Mouse (Mus musculus): ENCODE data around the gene Rccd1. TPM values are rescaled to one million over a fixed set of nuclear protein-coding genes. Genes with fewer than 3 reads are reported as not detected.
A peak's percentile ranks its signal among the peaks of the same experiment; 100 is the strongest.

The Rccd1 gene
- polyA plus RNA-seq, 1 experiment from 2014 or later: 3.4 TPM

DNA sequence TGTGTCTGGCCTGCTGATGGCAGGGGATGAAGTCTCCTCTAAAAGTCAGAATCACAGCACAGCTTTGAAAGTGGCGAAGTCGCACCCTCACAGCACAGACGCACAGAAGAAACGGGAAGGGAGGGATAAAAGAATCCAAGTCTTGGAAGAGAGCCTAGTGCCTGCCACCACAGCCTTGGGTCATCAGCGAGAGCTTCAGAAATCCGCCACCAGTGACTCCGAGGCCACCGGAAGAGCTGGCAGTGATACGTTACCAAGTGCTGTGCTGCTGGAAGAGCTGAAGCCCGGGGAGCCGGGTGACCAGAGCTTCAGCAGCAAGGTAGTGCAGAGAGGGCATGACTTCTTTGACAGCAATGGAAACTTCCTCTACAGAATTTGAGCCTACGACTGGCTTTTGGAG is 59.6 kb downstream of the Rccd1 start:
- no peak for ATAC-seq
- no peak overlapping the region for H3K9ac ChIP-seq (replicated peaks; ENCODE audit: low read depth)
- no peak for DNase-seq (ENCODE audit: low spot score)
- no peak for TF ChIP-seq CTCF (IDR thresholded peaks at IDR 0.05)
- no peak for TF ChIP-seq EP300 (IDR thresholded peaks at IDR 0.05)
- H3K4me1 ChIP-seq (ENCODE audit: insufficient read depth, low read depth, low read length): peaks cover 12% of the 10 kb centered on the region; the same call in 1 of the 2 replicates
- no peaks in the 10 kb centered on the region for H3K27me3 ChIP-seq (replicated peaks; ENCODE audit: insufficient read depth, low read length)
- H3K9me3 ChIP-seq (ENCODE audit: low read length): no peaks in the 10 kb centered on the region
- H3K36me3 ChIP-seq (ENCODE audit: insufficient read depth, low read length): peaks cover 23% of the 10 kb centered on the region
- H3K27ac ChIP-seq (ENCODE audit: low read length): no peak overlapping the region
- 85% methylated on average over 12 of the region's 12 CpGs for WGBS
- H3K4me2 ChIP-seq (replicated peaks; ENCODE audit: low read depth, low read length): no peak overlapping the region
- H3K4me3 ChIP-seq (ENCODE audit: low read depth, low read length): no peak overlapping the region

DNA sequence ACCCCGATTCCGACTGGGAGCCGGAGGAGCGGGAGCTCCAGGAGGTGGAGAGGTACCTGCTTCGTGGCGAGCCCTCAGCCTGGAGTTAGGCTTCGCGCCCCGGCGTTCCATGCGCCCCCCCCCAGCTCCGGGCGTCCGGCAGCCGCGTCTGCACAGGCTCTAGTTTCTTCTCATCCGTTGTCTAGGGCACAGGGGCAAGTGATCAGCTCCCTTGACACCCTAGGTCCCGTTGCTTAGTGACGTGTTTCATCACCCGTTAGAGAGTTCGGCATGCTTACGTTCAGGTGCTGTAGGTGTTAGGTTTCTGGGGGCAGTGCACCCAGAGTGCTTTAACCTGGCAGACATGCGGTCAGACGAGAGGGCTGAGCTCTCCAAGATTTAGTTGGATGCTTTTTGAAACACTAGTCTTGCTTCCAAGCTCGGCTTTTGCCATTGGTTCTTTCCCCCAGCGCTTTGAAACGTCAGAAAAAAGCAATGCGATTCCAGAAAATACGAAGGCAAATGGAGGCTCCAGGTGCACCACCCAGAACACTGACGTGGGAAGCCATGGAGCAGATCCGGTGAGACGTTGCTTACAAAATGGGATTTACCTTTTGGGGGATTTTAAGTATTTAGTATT is 62.8 kb downstream of the Rccd1 start:
- Histone ChIP-seq H3K4me1 (ENCODE audit: insufficient read depth, low read depth, low read length) (peaks cover 9% of the 10 kb centered on the region; the same call in 1 of the 2 replicates), H3K4me2 (replicated peaks; ENCODE audit: low read depth, low read length) (peak overlapping the region; percentile 93), H3K9ac (replicated peaks; ENCODE audit: low read depth) (peak overlapping the region; percentile 76), H3K27ac (ENCODE audit: low read length) (peak overlapping the region; percentile 87), H3K9me3 (ENCODE audit: low read length) (no peaks in the 10 kb centered on the region), H3K4me3 (ENCODE audit: low read depth, low read length) (peak overlapping the region; percentile 80), H3K27me3 (replicated peaks; ENCODE audit: insufficient read depth, low read length) (no peaks in the 10 kb centered on the region), H3K36me3 (ENCODE audit: insufficient read depth, low read length) (peaks cover 16% of the 10 kb centered on the region; the same call in 1 of the 2 replicates)
- WGBS: 1% methylated on average over 31 of the region's 32 CpGs
- DNase-seq (ENCODE audit: low spot score): peak; percentile 54
- TF ChIP-seq EP300 (IDR thresholded peaks at IDR 0.05) (no peak), CTCF (IDR thresholded peaks at IDR 0.05) (no peak; the same call in 1 of the 2 replicates)
- peak; percentile 67 for ATAC-seq

DNA sequence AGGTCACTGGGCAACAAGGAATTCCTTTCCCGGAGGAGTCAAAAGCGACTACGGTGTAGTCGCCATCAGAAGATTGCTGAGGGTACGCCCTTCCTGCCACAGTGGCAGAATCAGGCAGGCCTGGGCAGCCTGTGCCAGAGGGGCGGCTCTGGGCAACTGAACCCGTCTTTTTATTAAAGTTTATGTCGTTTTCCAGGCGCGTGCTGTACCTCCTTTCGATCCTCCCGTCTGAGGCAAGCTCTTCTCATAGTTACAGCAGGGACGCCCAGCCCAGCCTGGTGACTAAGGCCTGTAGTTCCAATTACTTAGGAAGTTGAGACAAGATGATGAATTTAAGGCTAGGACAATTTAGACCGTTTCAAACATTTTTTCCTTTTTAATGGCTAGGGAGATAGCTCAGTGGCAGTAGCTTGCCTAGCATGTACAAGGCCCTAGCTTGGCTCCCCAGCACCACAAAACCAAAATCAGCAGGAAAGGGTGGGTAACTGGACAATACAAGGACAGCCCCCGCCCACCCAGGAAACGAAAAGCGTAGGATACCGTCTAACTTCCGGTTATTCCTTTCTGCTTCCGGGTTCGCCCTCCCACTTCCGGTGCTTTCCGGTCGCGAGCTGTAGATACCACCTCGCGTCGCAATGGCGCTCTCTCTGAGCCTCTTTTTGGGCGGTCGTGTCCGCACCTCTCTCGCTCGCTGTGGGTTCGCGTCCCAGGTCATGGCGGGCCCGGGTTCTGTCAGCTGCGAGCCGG is 63.5 kb downstream of the Rccd1 start, which contains the start of gene Ngrn:
Gene Ngrn (plus strand): TSS at position 591 of the 747 bp plus-strand sequence.
- no peaks in the 10 kb centered on the region for H3K9me3 ChIP-seq (ENCODE audit: low read length)
- H3K4me2 ChIP-seq (replicated peaks; ENCODE audit: low read depth, low read length): peak within 1 kb of the TSS; percentile 93
- H3K36me3 ChIP-seq (ENCODE audit: insufficient read depth, low read length): peaks cover 9% of the 10 kb centered on the region; the same call in 1 of the 2 replicates
- peaks cover 9% of the 10 kb centered on the region; the same call in 1 of the 2 replicates for H3K4me1 ChIP-seq (ENCODE audit: insufficient read depth, low read depth, low read length)
- ATAC-seq: peak; percentile 96
- DNase-seq (ENCODE audit: low spot score): peak; percentile 96
- peak within 1 kb of the TSS; percentile 76 for H3K9ac ChIP-seq (replicated peaks; ENCODE audit: low read depth)
- 24% methylated on average over 40 of the region's 40 CpGs for WGBS
- TF ChIP-seq CTCF (IDR thresholded peaks at IDR 0.05): peak; percentile 46
- peak; percentile 57; the same call in 1 of the 2 replicates for TF ChIP-seq EP300 (IDR thresholded peaks at IDR 0.05)
- H3K4me3 ChIP-seq (ENCODE audit: low read depth, low read length): peak within 1 kb of the TSS; percentile 80
- H3K27ac ChIP-seq (ENCODE audit: low read length): peak within 1 kb of the TSS; percentile 87
- no peaks in the 10 kb centered on the region for H3K27me3 ChIP-seq (replicated peaks; ENCODE audit: insufficient read depth, low read length)

GRCm38 (mm10) chr7:80257706-80258105 is 66.5 kb downstream of the Rccd1 start:
- Histone ChIP-seq H3K4me2 (replicated peaks; ENCODE audit: low read depth, low read length) (no peak overlapping the region), H3K36me3 (ENCODE audit: insufficient read depth, low read length) (no peaks in the 10 kb centered on the region), H3K9me3 (ENCODE audit: low read length) (no peaks in the 10 kb centered on the region), H3K4me3 (ENCODE audit: low read depth, low read length) (no peak overlapping the region), H3K27ac (ENCODE audit: low read length) (no peak overlapping the region), H3K27me3 (replicated peaks; ENCODE audit: insufficient read depth, low read length) (no peaks in the 10 kb centered on the region; the same call in 1 of the 2 replicates), H3K4me1 (ENCODE audit: insufficient read depth, low read depth, low read length) (peaks cover 9% of the 10 kb centered on the region; the same call in 1 of the 2 replicates), H3K9ac (replicated peaks; ENCODE audit: low read depth) (no peak overlapping the region)
- TF ChIP-seq CTCF (IDR thresholded peaks at IDR 0.05) (no peak), EP300 (IDR thresholded peaks at IDR 0.05) (no peak)
- WGBS: 71% methylated on average over 2 of the region's 2 CpGs
- no peak for DNase-seq (ENCODE audit: low spot score)
- ATAC-seq: no peak

DNA sequence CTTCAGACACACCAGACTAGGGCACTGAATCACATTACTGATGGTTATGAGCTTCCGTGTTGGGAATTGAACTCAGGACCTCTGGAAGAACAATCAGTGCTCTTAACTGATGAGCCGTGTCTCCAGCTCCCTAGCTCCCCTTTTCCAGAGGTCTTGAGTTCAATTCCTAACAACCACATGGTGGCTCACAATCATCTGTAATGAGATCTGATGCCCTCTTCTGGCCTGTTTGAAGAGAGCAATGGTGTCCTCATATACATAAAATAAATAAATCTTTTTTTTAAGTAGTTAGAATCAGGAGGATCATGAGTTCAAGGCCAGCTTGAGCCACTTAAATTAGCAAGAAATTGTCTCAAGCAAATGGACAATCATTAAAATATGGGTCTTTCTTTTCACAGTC is 68.3 kb downstream of the Rccd1 start:
- no peak overlapping the region for H3K27ac ChIP-seq (ENCODE audit: low read length)
- H3K36me3 ChIP-seq (ENCODE audit: insufficient read depth, low read length): no peaks in the 10 kb centered on the region
- DNase-seq (ENCODE audit: low spot score) (no peak), ATAC-seq (no peak)
- no peak overlapping the region for H3K4me2 ChIP-seq (replicated peaks; ENCODE audit: low read depth, low read length)
- TF ChIP-seq EP300 (IDR thresholded peaks at IDR 0.05): no peak
- TF ChIP-seq CTCF (IDR thresholded peaks at IDR 0.05): peak; percentile 36
- H3K9me3 ChIP-seq (ENCODE audit: low read length): no peaks in the 10 kb centered on the region
- WGBS: 76% methylated on average over 2 of the region's 2 CpGs
- no peak overlapping the region for H3K4me3 ChIP-seq (ENCODE audit: low read depth, low read length)
- no peak overlapping the region for H3K9ac ChIP-seq (replicated peaks; ENCODE audit: low read depth)
- H3K4me1 ChIP-seq (ENCODE audit: insufficient read depth, low read depth, low read length): no peaks in the 10 kb centered on the region
- no peaks in the 10 kb centered on the region; the same call in 1 of the 2 replicates for H3K27me3 ChIP-seq (replicated peaks; ENCODE audit: insufficient read depth, low read length)

DNA sequence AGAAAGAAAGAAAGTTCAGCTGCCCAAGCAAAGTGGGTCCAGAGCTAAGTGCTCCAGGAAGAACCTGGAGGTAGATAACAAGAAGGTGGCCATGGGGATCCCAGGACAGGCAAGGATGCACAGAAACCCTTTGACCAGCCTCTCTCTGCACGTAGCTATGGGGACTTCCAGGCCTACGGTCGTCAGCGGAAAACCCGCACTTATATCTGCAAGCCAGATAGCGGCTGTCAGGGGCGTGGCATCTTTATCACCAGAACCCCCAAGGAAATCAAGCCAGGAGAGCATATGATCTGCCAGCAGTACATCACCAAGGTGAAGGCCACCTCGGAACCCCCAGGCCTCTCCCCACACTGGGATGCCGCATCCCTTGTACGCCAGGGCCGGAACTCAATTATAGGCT is 71.4 kb downstream of the Rccd1 start:
- no peak for DNase-seq (ENCODE audit: low spot score)
- H3K4me1 ChIP-seq (ENCODE audit: insufficient read depth, low read depth, low read length): no peaks in the 10 kb centered on the region
- H3K27me3 ChIP-seq (replicated peaks; ENCODE audit: insufficient read depth, low read length): no peaks in the 10 kb centered on the region; the same call in 1 of the 2 replicates
- no peak overlapping the region for H3K27ac ChIP-seq (ENCODE audit: low read length)
- no peak for ATAC-seq
- TF ChIP-seq CTCF (IDR thresholded peaks at IDR 0.05) (no peak), EP300 (IDR thresholded peaks at IDR 0.05) (no peak)
- H3K4me2 ChIP-seq (replicated peaks; ENCODE audit: low read depth, low read length): no peak overlapping the region
- H3K4me3 ChIP-seq (ENCODE audit: low read depth, low read length): no peak overlapping the region
- no peaks in the 10 kb centered on the region for H3K9me3 ChIP-seq (ENCODE audit: low read length)
- H3K36me3 ChIP-seq (ENCODE audit: insufficient read depth, low read length): no peaks in the 10 kb centered on the region
- H3K9ac ChIP-seq (replicated peaks; ENCODE audit: low read depth): no peak overlapping the region
- WGBS: 82% methylated on average over 11 of the region's 11 CpGs

Data from lung, postnatal 0 days (tissue).